Mouse (Mus musculus) CD8-positive naive resting alpha-beta T cell, adult 2 months (primary cell): Measurements from ENCODE around the gene Ptprn.
A peak's percentile ranks its signal among the peaks of the same experiment; 100 is the strongest.

Source experiments
- DNase-seq, 2 experiments: peaks; one replicate each; pipeline ENCODE4 v3.0.0; 2022; ENCODE audit warnings: low read depth in 2 of 2, low spot score in 2 of 2

The Ptprn gene

DNA sequence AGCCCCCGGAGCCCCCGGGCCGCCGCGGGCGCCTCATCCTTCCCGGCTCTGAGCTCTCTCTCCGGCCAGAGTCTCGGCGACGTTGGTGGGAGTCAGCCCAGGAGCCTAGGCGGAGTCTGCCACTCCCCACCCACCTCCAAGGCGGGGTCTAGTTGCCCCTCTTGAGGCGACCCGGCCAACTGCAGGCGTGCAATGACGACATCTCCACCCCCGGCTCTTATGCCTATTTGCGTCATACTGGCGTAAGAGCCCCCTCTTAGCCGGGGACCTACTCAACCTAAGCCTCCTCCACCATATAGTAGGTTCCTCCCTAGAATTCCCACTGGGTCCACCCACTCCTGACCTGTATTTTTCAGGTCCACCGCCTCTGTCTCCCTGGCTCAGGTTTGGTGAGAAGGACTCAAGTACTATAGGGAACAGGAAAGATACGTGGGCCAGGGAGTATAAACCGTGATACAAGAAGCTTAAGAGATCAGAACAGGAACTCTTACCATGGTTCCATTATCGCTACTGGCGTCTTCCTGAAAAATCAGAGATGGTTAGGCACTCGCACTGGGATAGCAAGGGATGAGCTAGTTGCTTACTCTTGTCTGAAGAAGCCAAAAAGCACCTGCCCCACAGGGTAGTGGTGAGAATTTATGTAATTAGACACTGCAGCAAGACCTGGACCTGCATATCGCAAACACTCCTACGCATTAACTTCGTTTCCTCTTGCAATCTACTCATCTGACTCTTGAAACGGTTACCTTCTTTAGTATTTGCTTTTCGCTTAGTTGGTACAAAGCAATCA lies at the start of gene Ptprn:
Ptprn (minus strand) TSS at position 412 of the 790 bp plus-strand sequence.
- DNase-seq: no peak

DNA sequence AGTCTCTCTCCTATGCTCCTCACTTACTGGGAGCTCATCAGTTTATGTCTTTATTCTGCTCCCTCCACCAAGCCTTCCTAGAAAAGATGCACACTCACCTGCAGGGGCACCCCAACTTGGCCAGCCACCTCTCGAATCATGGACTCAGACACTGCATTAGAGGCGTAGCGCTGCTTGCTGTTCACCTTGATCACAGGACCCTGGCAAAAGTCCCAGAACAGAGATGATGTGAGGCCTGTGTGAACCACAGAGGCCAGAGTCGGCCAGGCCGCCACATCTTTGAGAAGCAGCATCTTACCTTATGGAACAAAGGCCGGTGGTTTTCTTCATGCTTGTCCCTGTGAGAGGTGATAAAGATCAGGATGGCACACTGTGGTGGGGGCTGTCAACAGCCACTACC lies 47.4 kb upstream of the Ptprn start:
- no peak for DNase-seq

DNA sequence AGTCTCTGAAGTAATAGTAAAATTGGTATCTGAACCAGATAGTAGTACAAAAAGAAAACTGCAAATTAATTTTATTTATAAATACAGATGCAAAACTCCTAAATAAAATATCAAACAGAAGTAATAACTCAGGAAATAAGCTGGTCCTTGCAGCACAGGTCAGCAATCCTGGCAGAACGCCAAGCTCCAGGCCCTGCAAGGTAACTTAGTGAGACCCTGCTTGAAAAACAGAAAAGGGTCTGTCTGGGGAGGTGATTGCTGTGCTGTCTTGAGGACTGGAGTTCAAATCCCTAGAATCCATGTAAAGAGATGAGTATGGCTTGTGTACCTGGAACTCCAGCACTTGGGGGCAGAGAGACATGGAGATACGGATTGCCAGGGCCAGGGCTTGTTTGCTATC lies 40.4 kb upstream of the Ptprn start:
- DNase-seq: no peak

DNA sequence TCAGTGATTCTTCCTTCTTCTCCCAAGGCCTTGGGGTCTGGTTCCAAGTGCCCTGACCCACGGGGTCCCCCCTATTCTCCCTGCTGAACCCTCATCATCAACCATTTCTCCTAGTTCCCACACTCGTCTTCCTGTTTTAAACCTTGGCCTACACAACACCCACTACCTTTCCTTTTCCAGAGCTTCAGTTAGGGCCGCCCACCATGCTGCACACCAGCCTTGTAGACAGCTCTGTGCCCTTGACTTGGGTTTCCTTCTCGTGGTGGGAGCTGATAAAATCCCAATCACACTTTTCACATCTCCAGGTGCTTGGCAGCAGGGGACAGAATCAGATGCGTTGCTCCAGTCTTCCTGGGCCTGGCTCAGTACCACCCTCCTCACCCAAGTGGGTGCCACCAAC lies 30.0 kb upstream of the Ptprn start:
- no peak for DNase-seq

DNA sequence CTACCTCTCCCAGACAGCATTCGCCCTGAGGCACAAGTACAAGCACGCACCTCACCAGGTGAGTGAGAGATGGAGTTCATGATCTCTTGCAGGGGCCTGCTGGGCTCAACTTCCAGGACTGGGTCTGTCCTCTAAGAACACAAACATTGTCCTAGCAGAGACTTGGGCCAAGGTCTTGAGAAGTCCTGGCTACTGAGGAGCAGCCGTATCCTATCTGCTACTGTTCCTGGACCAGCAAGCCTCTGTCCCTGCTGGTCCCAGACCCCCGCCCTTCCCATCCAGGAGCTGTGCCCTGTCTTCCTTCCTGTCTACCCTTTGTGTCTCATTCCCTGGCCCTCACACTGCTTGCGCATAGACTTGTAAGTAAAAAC lies 29.0 kb upstream of the Ptprn start:
- no peak for DNase-seq

DNA sequence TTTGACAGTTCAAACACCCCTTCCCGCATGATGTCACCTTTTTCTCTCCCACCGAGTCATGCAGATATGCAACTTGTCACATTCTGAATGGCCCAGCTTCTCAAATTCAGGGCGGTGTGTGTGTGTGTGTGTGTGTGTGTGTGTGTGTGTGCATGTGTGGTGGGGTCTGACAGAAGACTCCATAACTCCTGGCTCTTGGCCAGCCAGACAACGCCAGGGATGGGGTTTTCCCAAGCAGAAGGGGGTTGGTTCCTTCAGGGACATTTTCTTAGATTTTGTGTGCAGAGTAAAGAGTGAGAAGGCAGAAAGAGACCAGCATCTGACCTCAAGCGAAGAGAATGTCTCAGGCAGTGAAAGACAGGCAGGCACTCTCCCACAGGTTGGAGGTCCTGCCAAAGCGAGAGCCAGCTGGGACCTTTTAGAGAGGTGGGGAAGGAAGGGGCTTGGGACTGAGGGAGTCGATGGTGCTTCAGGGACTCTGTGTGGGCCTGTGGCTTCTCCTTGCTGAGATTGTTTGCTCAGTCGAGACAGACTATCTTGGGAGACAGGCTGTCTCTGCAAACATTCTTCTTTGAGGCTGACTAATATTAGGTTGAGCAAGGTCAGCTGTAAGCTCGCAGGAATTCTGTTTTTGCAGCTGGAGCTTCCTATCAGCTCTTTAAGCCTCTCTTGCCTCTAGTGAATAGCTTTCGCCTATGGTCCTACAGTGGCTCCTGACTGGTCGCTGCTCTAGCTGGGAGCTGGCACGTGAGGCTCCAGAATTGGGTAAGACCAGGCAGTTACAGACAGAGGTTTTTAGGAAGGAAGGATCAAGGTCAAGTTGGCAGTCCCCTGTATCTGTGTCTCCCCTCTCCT lies 28.4 kb upstream of the Ptprn start:
- no peak for DNase-seq

DNA sequence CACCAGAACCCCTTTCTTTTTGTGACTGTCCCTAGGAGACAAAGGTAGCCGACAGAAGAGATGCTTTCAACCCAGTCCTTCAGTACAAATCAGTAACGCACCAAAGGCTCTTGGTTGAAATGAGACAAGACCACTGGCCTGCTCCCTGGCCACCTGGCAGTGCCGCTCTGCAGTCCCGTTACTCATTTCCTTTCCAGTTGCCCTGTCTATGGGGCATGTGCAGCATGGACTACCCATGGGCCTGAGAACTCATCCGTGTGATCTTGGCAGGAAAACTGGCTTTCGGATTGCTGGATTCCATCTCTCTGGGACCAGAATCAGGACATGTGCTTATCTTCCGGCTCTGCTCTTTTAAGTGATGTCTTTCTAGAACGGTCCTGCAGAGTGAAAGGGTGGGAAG lies 27.0 kb upstream of the Ptprn start:
- DNase-seq: no peak

DNA sequence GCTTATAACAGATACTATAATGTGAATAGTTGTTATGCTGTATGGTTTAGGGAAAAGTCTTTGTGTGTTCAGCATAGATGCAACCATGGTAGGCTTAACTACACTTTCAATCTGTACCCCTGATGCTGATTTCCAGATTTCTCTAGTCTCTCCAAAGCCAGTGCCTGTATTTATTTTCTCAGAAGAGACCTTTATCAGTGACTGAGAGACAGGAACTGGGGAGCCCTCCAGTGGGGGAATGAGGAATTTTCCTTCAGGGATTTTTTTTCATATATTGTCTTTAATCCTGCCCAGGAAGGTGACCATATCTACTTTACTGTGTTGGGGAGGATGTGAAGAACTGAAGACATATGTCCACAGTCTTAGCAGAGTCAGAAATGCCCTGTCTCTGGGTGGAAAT lies 26.3 kb upstream of the Ptprn start:
- DNase-seq: no peak

DNA sequence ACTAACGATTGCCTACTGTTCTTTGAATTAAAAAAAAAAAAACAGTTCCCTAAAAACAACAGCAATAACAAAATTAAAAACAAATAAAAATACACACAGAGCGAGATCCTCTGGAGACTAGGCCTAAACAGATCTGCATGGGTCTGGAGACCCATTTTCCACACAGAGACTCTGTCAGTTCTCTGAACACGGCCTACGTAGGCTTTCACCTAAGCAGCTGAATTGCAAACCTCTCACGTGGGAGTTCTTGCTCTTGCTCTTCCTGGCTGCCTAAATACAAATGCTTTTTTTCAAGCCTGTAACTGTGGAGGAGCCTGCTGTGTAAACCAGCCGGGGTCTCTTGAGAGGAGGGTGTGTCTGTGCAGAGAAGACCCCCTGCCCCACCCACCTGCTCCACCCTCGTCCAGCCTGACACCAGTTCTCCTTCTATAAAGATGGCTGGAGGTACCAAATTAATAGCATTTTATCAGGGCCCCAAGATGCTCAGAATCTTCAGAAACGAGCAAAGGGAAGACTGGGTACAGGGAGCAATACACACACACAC lies 25.7 kb upstream of the Ptprn start:
- DNase-seq: no peak

DNA sequence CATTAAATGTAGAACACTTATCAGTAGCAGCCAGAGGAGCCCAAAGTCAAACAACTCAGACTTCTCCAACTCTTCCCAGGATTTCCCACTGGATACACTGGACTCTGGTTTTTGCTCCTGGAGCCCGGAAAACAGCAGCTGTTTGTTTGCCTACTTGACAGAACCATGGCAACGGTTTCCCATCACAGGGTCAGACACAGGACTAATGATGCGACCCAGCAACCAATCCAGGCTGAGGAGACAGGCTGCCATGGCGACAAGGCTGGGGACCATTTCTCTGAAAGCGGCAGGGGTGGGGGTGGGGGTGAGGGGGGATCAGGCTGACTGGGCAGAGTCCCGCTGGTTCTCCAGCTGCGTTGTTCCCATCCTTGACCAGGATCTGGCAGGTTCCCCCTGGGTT lies 25.1 kb upstream of the Ptprn start:
- no peak for DNase-seq

DNA sequence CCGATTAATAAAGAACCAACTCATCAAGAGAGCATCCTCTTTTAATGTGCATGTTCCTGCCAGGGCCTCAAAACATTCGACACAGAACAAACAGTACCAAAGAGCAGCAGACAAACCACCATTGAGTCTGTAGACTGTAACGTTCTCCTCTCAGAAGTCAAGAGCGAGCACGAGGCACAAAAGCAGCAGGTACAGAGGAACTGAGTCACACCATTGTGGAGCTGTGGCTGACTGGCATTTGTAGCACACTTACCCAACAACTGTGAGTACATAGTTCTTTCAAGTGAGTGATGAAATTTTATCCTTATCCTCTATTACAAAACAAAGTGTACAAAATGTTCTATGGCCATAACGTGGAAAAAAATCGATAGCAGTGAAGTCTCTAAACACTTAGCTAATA lies 20.6 kb upstream of the Ptprn start:
- DNase-seq: no peak

DNA sequence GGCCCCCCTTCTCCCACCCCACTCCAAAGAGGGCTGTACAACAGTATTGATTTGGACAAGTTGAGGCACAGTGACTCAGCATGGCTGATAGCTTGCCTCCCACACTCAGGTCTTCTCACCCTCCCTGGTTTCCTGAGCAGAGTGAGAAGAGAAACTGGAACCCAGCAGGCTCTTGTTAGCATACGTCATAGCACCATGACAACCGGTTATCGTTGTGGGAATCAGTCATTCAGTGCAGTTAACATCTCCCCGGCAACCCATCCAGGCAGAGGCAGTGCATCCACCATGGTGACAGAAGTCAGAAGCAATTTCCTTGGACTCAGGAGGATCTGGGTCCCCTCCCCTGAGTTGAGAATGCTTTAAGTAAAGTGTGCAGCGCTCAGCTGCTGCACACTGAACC lies 18.7 kb upstream of the Ptprn start:
- no peak for DNase-seq

DNA sequence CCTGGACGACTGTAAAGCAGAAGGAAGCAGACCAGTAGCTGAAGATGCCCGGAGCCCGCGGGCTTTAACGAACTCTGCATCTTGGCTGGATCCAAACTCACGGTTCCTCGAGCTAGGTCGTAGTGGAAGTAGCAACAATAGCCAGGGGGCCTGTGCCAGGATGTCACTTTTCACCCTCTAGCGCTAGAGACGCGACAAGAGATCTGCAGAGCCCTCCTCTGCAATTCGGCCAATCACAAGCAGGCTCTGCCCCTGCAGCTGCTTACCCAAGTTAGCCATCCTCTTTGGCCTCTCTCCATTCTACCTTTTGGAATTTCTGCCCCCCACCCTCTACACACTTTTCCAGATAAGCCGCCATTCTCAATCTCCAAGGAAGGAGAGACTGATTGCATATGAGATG lies 13.9 kb upstream of the Ptprn start, which contains the start of gene Resp18:
Resp18 (minus strand) TSS at position 188 of the 400 bp plus-strand sequence.
- DNase-seq: no peak

DNA sequence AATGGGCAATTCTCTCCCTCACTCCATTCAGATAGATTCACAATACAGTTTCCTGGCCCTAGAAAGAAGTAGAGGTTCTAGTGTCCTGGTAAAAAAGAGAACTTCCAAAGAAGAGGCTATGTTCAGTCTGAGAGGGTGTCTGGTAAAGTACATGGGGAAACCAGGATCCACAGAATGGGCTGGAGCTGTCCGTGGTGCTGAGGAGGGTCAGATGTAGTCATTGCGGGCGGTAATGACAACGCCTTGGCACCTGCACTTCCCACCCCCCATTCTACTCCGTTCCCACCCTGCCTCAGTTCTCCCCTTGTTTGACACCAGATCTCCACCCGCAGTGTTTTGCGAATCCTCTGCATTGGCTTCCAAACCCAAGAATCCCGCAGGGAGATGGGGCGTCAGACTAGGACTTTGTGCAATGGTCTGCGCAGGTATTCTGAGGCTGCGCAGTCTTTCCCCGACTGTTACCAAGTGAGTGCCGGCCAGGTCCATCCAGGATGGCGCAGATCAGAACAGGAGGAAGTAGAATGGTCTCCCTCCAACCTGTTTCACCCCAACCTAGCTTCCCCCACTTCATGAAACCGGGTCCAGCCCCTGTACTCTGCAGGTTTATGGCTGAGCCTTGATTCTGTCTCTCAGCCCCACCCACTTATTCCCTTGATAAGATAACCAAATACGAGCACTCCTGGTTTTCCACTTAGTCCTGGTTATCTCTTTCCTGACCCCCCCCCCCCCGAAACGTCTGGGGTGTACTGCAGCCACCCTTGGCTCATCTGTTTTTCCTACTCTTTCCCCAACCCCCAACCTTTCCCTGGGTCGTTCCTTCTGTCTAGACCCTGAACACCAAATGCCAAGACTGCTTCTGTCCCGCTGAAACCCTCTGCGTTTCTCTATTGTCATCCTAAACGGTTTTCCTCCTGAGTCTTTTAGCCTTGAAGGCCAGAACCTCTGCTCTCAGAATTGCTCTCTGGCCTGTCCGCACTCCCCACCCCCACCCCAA lies 13.2 kb upstream of the Ptprn start:
- no peak for DNase-seq

DNA sequence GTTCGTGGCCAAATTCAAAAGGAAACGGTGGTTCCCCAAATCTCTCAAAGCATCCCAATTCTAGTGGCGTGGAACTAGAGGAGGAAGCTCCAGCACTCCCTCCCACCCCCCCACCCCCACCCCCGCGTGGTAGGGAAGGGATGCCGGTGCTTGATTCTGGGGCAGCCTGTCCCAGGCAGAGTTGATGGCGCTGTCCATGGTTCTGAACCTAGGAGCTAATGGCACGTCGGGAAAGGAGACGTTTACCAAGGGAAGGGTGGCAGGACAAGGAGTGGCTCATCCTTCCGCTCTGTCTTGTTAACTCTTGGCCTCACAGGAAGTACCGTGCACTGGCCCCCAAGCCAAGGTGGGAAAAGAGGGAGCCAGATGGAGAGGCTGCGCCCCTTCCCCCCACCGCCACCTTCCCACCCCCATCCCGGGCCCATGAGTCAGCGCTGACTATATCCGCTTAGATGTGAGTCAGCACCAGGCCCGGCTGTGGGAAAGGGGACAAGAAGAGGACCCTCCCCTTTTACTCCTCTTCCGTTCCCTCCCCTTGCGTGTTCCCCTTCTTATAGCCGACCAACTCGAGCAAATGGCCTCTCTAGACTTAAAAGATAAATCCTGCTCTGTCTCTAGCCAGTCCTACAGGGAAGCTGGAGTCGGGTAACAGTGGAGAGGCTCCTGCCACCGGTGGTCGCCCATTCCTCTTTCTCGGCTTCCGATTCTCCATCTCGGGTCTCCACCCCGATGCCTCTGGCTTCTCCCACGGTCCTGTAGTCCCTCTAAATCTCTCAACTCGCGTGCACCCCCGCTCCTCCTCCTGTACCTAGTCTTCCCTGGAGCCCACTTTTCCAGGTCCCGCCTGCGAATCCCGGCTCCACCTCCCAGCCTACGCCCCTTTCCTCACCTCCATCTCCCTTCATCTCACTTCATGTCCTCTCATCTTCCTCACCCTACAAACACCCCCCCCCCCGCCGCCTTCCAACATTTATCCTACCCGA lies 1.0 kb downstream of the Ptprn start:
- DNase-seq: no peak

DNA sequence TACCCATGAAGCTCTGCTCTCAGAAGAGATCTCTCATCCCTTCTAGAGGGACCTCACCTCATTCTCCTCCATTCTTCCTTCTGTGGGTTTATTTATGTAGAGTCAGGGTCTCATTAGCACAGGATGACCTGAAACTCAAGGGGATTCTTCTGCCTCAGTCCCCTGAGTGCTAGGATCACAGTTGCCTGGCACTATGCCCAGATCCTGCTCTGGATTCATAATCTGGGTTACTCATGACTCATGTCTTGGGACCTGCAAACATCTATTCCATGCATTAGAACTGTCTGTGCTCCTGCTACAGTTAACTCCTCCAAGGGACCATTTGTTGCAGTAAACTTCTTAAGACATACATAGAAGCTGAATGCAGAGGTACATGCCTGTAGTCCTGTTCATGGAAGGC lies 3.0 kb downstream of the Ptprn start:
- DNase-seq: no peak

DNA sequence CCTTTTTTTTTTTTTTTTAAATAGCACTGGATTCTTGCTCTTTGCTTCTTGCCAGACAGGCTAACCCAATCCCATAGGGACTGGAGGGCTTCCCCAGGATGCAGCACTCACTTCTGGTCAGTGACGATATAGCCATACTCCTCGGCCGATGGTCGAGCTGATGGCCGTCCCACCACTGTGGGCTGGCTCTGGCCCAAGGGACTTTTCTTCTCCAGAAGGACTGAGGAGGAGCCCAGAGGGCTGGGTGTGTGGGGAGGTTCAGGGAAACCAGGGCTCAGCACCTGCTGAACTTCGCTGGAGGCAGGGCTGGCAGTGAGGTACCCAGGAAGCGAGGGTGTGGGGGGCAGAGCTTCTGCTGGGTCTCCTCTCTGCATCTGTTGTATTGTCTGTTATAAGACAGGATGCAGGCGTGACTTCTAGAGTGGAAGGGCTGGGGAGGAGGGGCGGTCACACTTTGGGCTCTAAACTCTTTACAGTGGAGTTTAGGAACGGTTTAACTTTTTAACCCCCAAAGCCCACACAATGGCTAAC lies 8.7 kb downstream of the Ptprn start:
- DNase-seq: no peak

DNA sequence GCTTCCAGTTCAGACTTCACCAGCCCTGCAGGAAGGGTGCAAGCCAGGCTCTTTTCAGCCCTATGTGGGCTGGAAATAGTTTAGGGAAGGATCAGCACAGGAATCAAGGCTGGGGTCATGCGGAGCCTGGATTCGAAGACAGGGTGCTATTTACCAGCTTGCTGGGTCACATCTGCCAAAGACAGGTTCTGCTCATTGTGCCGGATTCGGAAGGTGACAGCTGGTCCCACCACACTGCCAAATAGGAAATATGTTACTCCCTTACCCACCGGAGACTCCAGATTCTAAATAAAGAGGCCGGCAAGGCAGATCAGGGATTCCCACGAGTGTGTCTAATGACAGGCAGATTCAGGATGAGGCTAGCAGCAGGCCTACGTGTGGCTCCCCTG lies 9.7 kb downstream of the Ptprn start:
- DNase-seq: no peak

DNA sequence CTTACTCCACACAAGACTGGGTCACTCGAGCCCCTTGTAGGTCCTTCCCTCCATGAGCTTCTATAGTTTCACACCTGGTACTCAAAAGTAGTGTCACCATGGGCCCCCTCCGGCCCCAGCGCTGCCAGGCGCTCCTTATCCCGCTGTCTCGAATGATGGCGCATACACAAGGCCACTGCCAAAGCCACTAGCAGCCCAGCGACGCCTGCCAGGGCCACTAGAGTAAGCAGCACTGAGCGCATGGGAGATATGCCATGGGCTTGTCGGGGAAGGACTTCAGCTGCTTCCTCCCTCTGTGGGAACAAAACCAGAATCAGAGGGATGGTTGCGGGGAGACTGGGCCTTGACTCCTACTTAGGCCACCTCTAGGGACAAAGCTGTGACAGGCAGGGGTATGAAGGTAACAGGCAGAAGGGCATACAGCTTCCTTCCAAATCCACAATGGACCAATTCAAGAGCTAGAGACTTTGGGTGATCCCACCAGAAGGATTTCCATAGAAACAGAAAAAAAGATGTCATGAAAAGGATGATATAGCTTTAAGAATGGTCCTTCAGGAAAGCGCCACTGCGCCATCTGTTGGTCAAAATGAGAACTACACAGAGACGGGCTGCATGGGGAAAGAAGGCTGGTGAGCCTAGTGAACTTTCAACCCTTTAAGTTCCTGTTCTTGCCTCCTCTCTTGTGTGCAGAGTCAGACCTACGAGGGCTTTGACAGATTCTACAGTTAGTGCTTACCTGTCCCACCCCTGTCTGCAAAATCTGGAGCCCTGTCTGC lies 10.3 kb downstream of the Ptprn start:
- peak; percentile 83 to 89 for DNase-seq
